Mouse (Mus musculus) heart, postnatal 0 days (tissue): ENCODE measurements at regions not wholly inside any gene's neighbourhood (a gene's known extent, or its start where the extent isn't known, plus 50 kb on each side); places are given as distances from the start of the nearest gene placed in this dataset.

Source experiments
- CTCF ChIP-seq: IDR thresholded peaks from 2 replicates; pipeline ENCODE4 v1.5.1; 2016; ENCODE audit warnings: antibody characterized with exemption, control low read depth, low read depth
- EP300 ChIP-seq: IDR thresholded peaks from 2 replicates; pipeline ENCODE4 v1.6.1; 2016; ENCODE audit warnings: antibody characterized with exemption, low read depth

GRCm38 (mm10) chr3:41913190-41913589 lies 170.8 kb downstream of the D3Ertd751e start:
- TF ChIP-seq CTCF (no peak), EP300 (no peak)
